Mouse (Mus musculus) limb, embryonic 14.5 days (tissue): ENCODE measurements around the gene Dock6. TPM values are rescaled to one million over a fixed set of nuclear protein-coding genes. Genes with fewer than 3 reads are reported as not detected.

ENCODE experiments used
- ATAC-seq: fragments of 200-750 bp; cut with Nextera tagmentation; 2 replicates; pipeline ENCODE4 v1.8.0; 2017; ENCODE audit warnings: low read depth, moderate number of reproducible peaks, moderate TSS enrichment; ENCODE audit not compliant: low FRiP score
- DNase-seq: peaks from one replicate; pipeline ENCODE4 v3.0.0-alpha.2; 2015; ENCODE audit warnings: low spot score
- H3K27ac ChIP-seq: fragments of 300-500 bp; sonication (generic); replicated peaks from 2 replicates; pipeline ENCODE4 v1.5.1; 2014; ENCODE audit warnings: low read depth, mild to moderate bottlenecking, low read length, moderate library complexity, mixed read lengths
- H3K27me3 ChIP-seq: fragments of 300-500 bp; sonication (generic); 2 replicates; pipeline ENCODE4 v1.6.1; 2014; ENCODE audit warnings: low read length, mixed read lengths; ENCODE audit not compliant: control insufficient read depth, insufficient read depth
- H3K36me3 ChIP-seq: fragments of 300-500 bp; sonication (generic); 2 replicates; pipeline ENCODE4 v1.6.1; 2014; ENCODE audit warnings: mild to moderate bottlenecking, low read length, moderate library complexity, mixed read lengths; ENCODE audit not compliant: control insufficient read depth, insufficient read depth
- H3K4me1 ChIP-seq: fragments of 300-500 bp; sonication (generic); 2 replicates; pipeline ENCODE4 v1.6.1; 2014; ENCODE audit warnings: antibody characterized with exemption, low read length, mixed read lengths; ENCODE audit not compliant: control insufficient read depth, insufficient read depth
- H3K4me2 ChIP-seq: fragments of 300-500 bp; sonication (generic); replicated peaks from 2 replicates; pipeline ENCODE4 v1.6.1; 2014; ENCODE audit warnings: low read depth, mild to moderate bottlenecking, low read length, moderate library complexity; ENCODE audit not compliant: severe bottlenecking
- H3K4me3 ChIP-seq: fragments of 300-500 bp; sonication (generic); replicated peaks from 2 replicates; pipeline ENCODE4 v1.5.1; 2014; ENCODE audit warnings: low read length
- H3K9ac ChIP-seq: fragments of 300-500 bp; sonication (generic); 2 replicates; pipeline ENCODE4 v1.6.1; 2014; ENCODE audit warnings: mild to moderate bottlenecking, low read depth, low read length, moderate library complexity; ENCODE audit not compliant: severe bottlenecking
- H3K9me3 ChIP-seq: fragments of 300-500 bp; sonication (generic); 2 replicates; pipeline ENCODE4 v1.6.1; 2016; ENCODE audit warnings: low read length; ENCODE audit not compliant: control insufficient read depth
- POLR2A ChIP-seq: fragments of 200-500 bp; IDR thresholded peaks from 2 replicates; pipeline ENCODE4 v1.8.0; 2012; ENCODE audit warnings: inconsistent platforms, mild to moderate bottlenecking, moderate library complexity, borderline replicate concordance; ENCODE audit not compliant: insufficient read depth, insufficient read length; ENCODE audit errors: extremely low read depth
- WGBS: fragments of 180-500 bp; shearing (Covaris S2); extraction: QIAGEN DNeasy Blood & Tissue Kit; methylation state at CpG from one replicate; pipeline ENCODE4 v1.1.7; 2014; 5-methylcytosine and 5-hydroxymethylcytosine counted together
- polyA plus RNA-seq, 2 experiments: library from polyadenylated mRNA; depleted of rRNA in 1 of 2; stranded (reverse) in 1 of 2; unstranded in 1 of 2; fragments of >200 nt; fragmentation: Nextera tagmentation in 1 of 2; extraction: Ambion mirVana in 1 of 2; gene quantifications; 2 replicates each; pipeline versions ENCODE4 v1.2.1 to v1.2.3; 2012 to 2014

The Dock6 gene
- polyA plus RNA-seq, 2 experiments, result 31.6 to 155 TPM

- no peak overlapping the region for H3K9ac ChIP-seq
- H3K27ac ChIP-seq, result 0 out of 2 replicates have a peak overlapping the region, but pooled peaks have one; percentile 8
- TF ChIP-seq POLR2A, result no peak
- no peak overlapping the region for H3K4me2 ChIP-seq
- H3K27me3 ChIP-seq, result no peaks in the 10 kb centered on the region
- WGBS, result 55% methylated on average over 8 of the region's 8 CpGs
- H3K4me1 ChIP-seq, result no peaks in the 10 kb centered on the region
- H3K4me3 ChIP-seq, result no peak overlapping the region
- peak; percentile 21; the same call in 1 of the 2 replicates for ATAC-seq
- no peaks in the 10 kb centered on the region for H3K9me3 ChIP-seq
- DNase-seq, result peak; percentile 29
- peaks cover 75% of the 10 kb centered on the region for H3K36me3 ChIP-seq
Measured at GRCm38 (mm10) chr9:21840115-21840787, 12.2 kb downstream of the Dock6 start.

GRCm38 (mm10) chr9:21837690-21838089 is 14.7 kb downstream of the Dock6 start:
- DNase-seq (no peak), ATAC-seq (no peak)
- H3K9ac ChIP-seq, result no peak overlapping the region
- TF ChIP-seq POLR2A, result no peak
- H3K27ac ChIP-seq, result no peak overlapping the region
- H3K4me1 ChIP-seq, result no peaks in the 10 kb centered on the region
- H3K9me3 ChIP-seq, result no peaks in the 10 kb centered on the region
- no peak overlapping the region for H3K4me3 ChIP-seq
- peaks cover 73% of the 10 kb centered on the region for H3K36me3 ChIP-seq
- H3K27me3 ChIP-seq, result no peaks in the 10 kb centered on the region
- 94% methylated on average over 2 of the region's 2 CpGs for WGBS
- no peak overlapping the region for H3K4me2 ChIP-seq

- ATAC-seq, result no peak
- no peak within 1 kb of the TSS for H3K4me2 ChIP-seq
- no peaks in the 10 kb centered on the region for H3K9me3 ChIP-seq
- 90% methylated on average over 15 of the region's 15 CpGs for WGBS
- no peak for TF ChIP-seq POLR2A
- DNase-seq, result no peak
- no peak within 1 kb of the TSS for H3K27ac ChIP-seq
- no peak within 1 kb of the TSS for H3K4me3 ChIP-seq
- H3K4me1 ChIP-seq, result no peaks in the 10 kb centered on the region
- no peak within 1 kb of the TSS for H3K9ac ChIP-seq
- peaks cover 84% of the 10 kb centered on the region for H3K36me3 ChIP-seq
- H3K27me3 ChIP-seq, result no peaks in the 10 kb centered on the region
Measured at GRCm38 (mm10) chr9:21835258-21835912, 17.1 kb downstream of the Dock6 start, which contains the start of gene Angptl8. Gene Angptl8 (plus strand): TSS chr9:21835510.

GRCm38 (mm10) chr9:21831558-21832240 is 20.7 kb downstream of the Dock6 start:
- 89% methylated on average over 20 of the region's 20 CpGs for WGBS
- DNase-seq, result no peak
- no peak for ATAC-seq
- H3K9me3 ChIP-seq, result no peaks in the 10 kb centered on the region
- no peak overlapping the region for H3K4me3 ChIP-seq
- peaks cover 78% of the 10 kb centered on the region for H3K36me3 ChIP-seq
- TF ChIP-seq POLR2A, result no peak
- no peak overlapping the region for H3K9ac ChIP-seq
- H3K27me3 ChIP-seq, result no peaks in the 10 kb centered on the region
- H3K4me2 ChIP-seq, result no peak overlapping the region
- H3K27ac ChIP-seq, result no peak overlapping the region
- H3K4me1 ChIP-seq, result no peaks in the 10 kb centered on the region

- Histone ChIP-seq H3K27me3 (no peaks in the 10 kb centered on the region), H3K4me2 (no peak overlapping the region), H3K4me3 (no peak overlapping the region), H3K36me3 (peaks cover 72% of the 10 kb centered on the region), H3K27ac (no peak overlapping the region), H3K9ac (no peak overlapping the region), H3K4me1 (no peaks in the 10 kb centered on the region), H3K9me3 (no peaks in the 10 kb centered on the region)
- WGBS, result 90% methylated on average over 11 of the region's 11 CpGs
- ATAC-seq (no peak), DNase-seq (no peak)
- TF ChIP-seq POLR2A, result no peak
Measured at GRCm38 (mm10) chr9:21830936-21831335, 21.5 kb downstream of the Dock6 start.
